Mouse (Mus musculus) adrenal gland, postnatal 4 days (tissue): ENCODE measurements around the gene Actn1. TPM values are rescaled to one million over a fixed set of nuclear protein-coding genes. Genes with fewer than 3 reads are reported as not detected.

Experiments
- DNase-seq, 2 experiments: peaks; one replicate each; pipeline ENCODE4 v3.0.0; 2021 to 2022; ENCODE audit warnings: low spot score in 2 of 2, mixed read lengths in 2 of 2
- total RNA-seq, 2 experiments: library from RNA; stranded (reverse); gene quantifications; 2 replicates each; pipeline ENCODE4 v1.2.3; 2021

Gene Actn1
- total RNA-seq, 2 experiments from 2014 or later, result 59.3 to 80.6 TPM

DNA sequence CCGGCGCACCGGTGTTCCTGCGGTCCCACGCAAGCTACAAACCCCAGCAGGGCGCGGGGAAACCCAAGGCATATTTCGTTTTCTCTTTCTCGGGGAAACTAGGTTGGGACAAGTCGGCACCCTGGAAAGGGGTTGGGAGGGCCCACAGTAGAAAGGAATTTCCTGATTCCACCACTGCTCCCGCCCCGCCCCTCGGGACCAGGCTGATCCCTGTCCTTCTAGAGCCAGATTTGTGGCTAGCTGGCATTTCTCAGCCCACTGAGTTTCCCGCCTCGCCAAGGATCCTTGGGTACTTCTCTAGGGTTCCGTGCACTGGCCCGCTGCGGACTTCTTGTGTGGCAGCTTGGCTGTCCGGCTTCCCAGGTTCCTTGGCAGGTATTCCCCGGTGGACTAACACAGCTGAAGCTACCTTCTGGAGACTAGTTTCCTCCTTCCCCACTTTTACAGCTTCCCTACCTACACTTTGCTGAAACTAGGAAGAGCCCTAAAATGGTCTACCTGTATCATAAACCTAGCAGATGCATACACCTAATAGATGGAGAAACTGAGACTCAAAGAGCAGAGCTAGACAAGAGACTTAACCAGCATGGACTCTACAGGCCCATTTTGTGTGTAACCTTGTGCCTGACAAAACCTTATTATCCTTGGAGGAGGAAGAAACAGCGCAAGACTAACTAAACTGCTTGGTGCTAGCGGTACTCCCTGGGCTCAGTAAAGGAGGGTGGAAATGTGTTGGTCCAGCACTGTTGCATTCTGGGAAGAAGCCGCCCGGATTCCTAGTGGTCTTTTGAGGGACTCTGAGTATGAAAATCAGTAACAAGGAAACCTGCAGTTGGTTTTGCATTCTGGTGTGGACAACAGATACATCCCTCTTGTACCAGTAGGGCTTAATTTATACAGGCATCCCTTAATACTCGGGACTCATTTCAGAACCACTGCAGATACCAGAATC, 849 bp upstream of the Actn1 start:
- no peak for DNase-seq

DNA sequence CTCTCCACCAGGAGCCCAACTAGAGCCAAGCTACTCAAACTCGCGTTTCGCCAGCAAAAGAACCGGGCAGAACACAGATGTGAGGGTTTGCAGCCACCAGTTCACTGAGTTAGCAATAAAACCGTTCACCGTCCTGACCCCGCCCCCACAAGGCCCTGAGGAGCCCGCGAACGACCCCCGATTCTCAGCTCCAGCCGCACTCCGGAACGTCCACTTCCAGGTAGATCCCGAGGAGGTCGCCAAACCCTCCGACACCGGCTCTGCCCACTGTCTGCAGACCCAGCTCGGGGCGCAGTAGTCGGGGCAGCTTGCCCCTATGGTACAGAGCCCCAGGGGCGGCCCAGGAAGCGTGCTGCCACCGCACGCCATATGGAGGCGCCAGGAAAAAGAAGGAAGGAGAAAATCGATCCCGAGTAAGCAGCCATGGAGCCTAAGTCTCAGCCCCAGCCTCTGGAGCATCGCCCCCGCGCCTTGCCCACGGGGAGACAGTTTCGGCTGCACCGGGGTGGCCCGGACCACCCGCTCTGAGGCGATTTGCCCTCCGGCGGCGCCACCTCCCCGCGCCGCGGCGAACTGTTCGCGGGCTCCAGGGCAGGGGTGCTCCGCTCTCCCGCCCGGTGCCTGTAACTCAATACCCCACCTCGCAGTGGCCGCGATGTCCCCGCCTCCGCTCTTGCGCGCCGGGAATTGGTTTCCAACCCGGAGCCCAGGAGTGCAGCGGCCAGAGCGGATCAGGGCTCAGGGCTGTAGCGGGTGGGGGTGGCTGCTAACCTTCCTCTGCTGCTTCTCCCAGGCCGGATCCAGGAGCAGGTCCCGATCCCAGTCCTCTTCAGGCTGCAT, 735 bp downstream of the Actn1 start:
- peak; percentile 47 to 52 for DNase-seq

GRCm38 (mm10) chr12:80258520-80259215, 1.5 kb downstream of the Actn1 start:
- no peak for DNase-seq

GRCm38 (mm10) chr12:80251978-80252377, 8.2 kb downstream of the Actn1 start:
- DNase-seq, result no peak

GRCm38 (mm10) chr12:80251554-80251953, 8.6 kb downstream of the Actn1 start:
- no peak for DNase-seq

- DNase-seq, result no peak
Observed at GRCm38 (mm10) chr12:80249539-80249938, 10.6 kb downstream of the Actn1 start.

- DNase-seq, result no peak
Observed at GRCm38 (mm10) chr12:80247067-80247466, 13.1 kb downstream of the Actn1 start.

DNA sequence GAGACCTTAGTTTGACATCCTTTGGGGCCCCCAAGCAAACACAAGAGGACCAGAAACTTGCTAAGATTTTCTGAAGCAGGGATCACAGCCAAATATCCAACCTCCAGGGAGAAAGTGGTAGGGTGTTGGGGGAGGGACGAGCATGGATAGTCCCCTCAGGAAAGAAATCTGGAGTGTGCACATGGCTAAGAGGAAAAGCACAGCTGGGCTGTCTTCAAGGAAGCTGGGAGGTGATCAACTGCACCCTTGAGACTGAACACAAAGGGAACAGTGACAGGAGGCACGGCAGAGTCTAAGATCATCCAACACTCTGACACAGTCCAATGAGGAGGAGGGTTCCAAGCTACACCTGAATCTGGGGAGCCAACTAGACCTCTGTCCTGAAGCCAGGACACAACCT, 13.7 kb downstream of the Actn1 start:
- no peak for DNase-seq

DNA sequence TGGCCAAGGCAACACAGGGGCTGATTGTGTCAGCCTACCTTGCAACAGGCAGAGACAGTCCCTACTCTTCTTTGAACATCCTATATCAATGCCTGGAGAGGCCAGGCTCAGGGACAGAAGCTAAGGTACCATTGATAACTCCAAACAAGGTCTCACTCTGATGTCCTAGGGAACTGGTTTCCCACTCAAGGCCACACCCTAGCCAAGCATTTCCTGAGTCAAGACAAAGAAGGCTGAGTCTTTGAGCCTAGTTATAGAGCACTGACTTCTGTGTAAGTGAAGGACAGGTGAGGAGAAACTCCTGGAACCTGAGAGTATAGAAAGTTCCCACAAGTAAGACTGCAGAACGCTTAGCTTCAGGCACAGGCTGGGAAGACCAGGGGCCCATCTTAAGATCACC, 15.4 kb downstream of the Actn1 start:
- DNase-seq, result no peak

- no peak for DNase-seq
Observed at GRCm38 (mm10) chr12:80244127-80244526, 16.0 kb downstream of the Actn1 start.

GRCm38 (mm10) chr12:80243335-80243734, 16.8 kb downstream of the Actn1 start:
- DNase-seq, result no peak

DNA sequence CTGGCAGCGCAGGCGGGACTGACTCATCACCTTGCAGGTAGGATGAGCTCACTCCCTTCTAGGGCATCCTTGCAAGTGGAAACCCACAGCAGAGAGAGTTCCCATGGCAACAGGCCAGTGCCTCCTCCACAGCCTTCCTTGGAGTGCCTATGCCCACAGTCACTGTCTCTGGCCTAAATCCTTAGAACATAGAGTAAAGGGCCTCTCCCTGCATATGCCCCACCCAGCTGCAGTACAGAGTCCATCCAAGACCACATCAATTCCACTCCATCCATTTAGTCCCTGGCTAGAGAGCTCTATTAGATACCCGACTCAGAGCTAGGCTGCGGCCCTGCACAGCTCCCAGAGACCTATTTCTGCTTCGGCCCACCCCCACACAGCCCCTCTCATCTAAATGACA, 20.7 kb downstream of the Actn1 start:
- no peak for DNase-seq

DNA sequence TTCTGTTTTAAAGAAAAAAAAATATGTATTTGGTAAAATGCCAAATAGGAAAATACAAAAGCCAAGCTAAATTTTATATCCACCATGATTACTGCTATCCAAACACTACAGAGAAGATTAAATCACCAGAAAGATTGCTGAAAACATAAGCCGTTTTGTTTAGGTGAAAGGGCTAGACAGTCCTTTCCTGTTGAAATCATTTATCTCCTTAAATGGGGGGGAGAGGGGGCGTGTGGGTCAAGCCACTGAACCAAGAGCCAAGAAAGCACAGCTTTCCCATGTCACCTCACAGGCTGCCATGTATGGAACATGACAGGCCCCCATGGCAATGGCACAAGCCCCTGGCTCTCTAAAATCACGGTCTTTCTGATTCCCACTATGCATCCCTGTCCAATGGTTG, 21.6 kb downstream of the Actn1 start:
- no peak for DNase-seq

GRCm38 (mm10) chr12:80235295-80235694, 24.9 kb downstream of the Actn1 start:
- DNase-seq, result no peak

- DNase-seq, result no peak
Observed at GRCm38 (mm10) chr12:80234226-80234625, 25.9 kb downstream of the Actn1 start.

- DNase-seq, result no peak
Observed at GRCm38 (mm10) chr12:80232840-80233218, 27.3 kb downstream of the Actn1 start.

DNA sequence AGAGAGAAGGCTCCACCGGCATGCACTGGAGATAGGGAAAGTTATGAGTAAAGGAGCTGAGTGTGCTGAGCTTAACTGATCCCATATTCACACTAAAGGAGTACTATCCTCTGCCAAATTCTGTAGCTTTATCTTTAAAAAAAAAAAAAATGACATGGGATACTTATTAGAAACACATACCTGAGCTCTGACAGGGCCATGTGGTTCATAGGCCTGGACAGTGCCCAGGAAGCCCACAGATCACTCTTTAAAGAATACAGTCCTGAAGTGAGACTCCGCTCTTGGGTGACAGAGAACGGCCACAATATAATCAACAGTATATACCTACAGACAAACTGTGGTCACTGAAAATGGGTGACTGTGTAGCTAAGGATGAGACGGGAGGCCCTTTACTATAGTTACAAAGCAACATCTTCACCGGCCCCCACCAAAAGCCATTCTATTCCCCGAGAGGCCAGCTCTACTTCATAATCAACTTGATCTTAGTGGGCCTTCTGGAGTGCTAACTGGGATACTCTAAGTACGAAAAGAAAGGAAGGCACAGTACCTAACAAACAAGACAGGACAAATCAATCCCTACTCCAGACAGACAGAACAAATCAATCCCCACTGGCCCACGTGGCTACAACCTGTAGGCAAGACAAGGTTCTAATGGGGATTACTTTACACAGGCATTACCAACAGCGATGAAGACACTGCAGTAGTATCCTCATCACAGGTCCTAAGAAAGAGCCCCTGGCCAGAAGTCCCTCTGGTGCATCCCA, 27.9 kb downstream of the Actn1 start:
- DNase-seq, result no peak

DNA sequence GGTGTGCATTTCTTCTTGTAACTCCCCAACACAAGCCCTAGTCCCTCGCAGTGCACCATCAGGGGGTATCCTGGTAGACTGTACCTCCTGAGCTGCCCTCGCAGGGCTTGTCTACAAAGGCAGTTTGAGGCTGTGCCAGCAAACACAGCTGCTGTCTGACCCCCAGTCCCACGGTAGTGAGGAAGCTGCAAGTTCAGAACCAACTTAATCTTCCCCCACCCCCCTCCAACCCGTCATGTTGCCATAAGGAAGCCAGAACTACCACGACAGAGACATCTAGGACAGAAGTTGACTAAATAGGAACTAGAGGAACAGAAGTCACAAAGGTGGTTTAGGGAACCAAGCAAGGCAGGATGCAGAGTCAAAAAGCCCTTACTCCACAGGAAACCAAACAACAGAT, 28.9 kb downstream of the Actn1 start:
- no peak for DNase-seq

DNA sequence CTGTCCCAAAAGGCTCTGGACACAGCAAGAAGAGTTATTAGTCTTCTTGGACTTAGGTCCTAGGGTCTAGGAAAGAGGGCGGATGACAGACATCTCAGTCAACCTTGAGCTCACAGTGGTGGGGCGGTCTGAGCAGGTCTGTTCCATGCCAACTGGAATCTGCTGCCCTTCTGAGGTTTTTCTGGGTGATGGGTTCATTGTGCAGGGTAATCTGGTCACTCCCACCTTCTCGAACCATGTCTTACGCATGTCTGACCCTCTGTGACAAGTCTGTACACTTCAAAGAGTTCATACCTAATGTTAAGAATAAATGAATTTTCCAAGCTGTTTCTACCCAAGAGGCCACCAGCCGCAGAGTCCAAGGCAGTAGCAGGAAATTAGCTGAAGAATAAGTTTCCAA, 29.3 kb downstream of the Actn1 start:
- DNase-seq, result no peak

GRCm38 (mm10) chr12:80230111-80230700, 30.0 kb downstream of the Actn1 start:
- DNase-seq, result peak; percentile 24 to 58
